Mouse (Mus musculus) kidney, embryonic 14.5 days (tissue): Measurements from ENCODE around the gene Usp30. TPM values are rescaled to one million over a fixed set of nuclear protein-coding genes. Genes with fewer than 3 reads are reported as not detected.

Experiments used
- ATAC-seq: fragments of 200-750 bp; cut with Nextera tagmentation; 2 replicates; pipeline ENCODE4 v1.8.0; 2017; ENCODE audit warnings: moderate number of reproducible peaks, mild to moderate bottlenecking, moderate TSS enrichment, moderate library complexity; ENCODE audit not compliant: low FRiP score, low TSS enrichment
- H3K27ac ChIP-seq: fragments of 300-500 bp; sonication (generic); 2 replicates; pipeline ENCODE4 v1.5.1; 2014; ENCODE audit warnings: low read depth, mild to moderate bottlenecking, low read length, moderate library complexity, mixed read lengths
- H3K27me3 ChIP-seq: fragments of 300-500 bp; sonication (generic); 2 replicates; pipeline ENCODE4 v1.6.1; 2014; ENCODE audit warnings: mild to moderate bottlenecking, low read length; ENCODE audit not compliant: control insufficient read depth, insufficient read depth
- H3K36me3 ChIP-seq: fragments of 300-500 bp; sonication (generic); 2 replicates; pipeline ENCODE4 v1.6.1; 2014; ENCODE audit warnings: low read length, mixed read lengths; ENCODE audit not compliant: control insufficient read depth, insufficient read depth
- H3K4me1 ChIP-seq: fragments of 300-500 bp; sonication (generic); 2 replicates; pipeline ENCODE4 v1.6.1; 2014; ENCODE audit warnings: low read length, mixed read lengths; ENCODE audit not compliant: control insufficient read depth, insufficient read depth
- H3K4me2 ChIP-seq: fragments of 300-500 bp; sonication (generic); replicated peaks from 2 replicates; pipeline ENCODE4 v1.6.1; 2014; ENCODE audit warnings: low read depth, mild to moderate bottlenecking, low read length
- H3K4me3 ChIP-seq: fragments of 300-500 bp; sonication (generic); 2 replicates; pipeline ENCODE4 v1.5.1; 2014; ENCODE audit warnings: mild to moderate bottlenecking, low read length
- H3K9ac ChIP-seq: fragments of 300-500 bp; sonication (generic); 2 replicates; pipeline ENCODE4 v1.6.1; 2014; ENCODE audit warnings: low read depth, mild to moderate bottlenecking, low read length, moderate library complexity
- H3K9me3 ChIP-seq: fragments of 300-500 bp; sonication (generic); 2 replicates; pipeline ENCODE4 v1.6.1; 2016; ENCODE audit warnings: low read length; ENCODE audit not compliant: control insufficient read depth
- WGBS: fragments of 180-500 bp; shearing (Covaris S2); extraction: QIAGEN DNeasy Blood & Tissue Kit; methylation state at CpG from one replicate; pipeline ENCODE4 v1.1.7; 2014; 5-methylcytosine and 5-hydroxymethylcytosine counted together
- polyA plus RNA-seq: library from polyadenylated mRNA; unstranded; fragments of >200 nt; fragmentation: Nextera tagmentation; extraction: Ambion mirVana; gene quantifications from 2 replicates; pipeline ENCODE4 v1.2.1, GENCODE M21; 2014

The Usp30 gene
- polyA plus RNA-seq, 1 experiment from 2014 or later, result 10.7 TPM

DNA sequence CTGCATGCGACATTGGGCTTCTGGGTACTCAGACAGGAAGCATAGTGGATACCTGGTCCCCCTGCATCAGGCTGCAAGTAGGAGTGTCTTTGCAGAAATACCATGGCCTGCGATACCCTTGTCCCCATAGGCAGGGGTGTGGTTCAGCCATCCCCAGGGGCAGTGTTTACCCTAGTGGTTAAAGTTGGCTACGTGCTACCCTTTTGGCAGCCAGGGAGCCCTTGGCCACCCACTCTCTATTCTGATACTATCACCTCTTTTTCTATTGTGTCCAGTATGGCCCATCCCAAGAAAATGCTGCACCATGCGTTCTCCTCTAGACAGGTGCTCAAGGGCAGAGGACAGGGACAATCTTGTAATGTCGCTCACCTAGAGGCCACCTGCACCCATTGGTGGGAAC is 89.5 kb downstream of the Usp30 start:
- no peaks in the 10 kb centered on the region for H3K4me1 ChIP-seq
- no peak overlapping the region for H3K4me2 ChIP-seq
- H3K27ac ChIP-seq, result no peak overlapping the region
- no peaks in the 10 kb centered on the region for H3K9me3 ChIP-seq
- no peak for ATAC-seq
- H3K36me3 ChIP-seq, result no peaks in the 10 kb centered on the region
- WGBS, result 82% methylated on average over 5 of the region's 5 CpGs
- no peaks in the 10 kb centered on the region for H3K27me3 ChIP-seq
- no peak overlapping the region for H3K4me3 ChIP-seq
- no peak overlapping the region for H3K9ac ChIP-seq

DNA sequence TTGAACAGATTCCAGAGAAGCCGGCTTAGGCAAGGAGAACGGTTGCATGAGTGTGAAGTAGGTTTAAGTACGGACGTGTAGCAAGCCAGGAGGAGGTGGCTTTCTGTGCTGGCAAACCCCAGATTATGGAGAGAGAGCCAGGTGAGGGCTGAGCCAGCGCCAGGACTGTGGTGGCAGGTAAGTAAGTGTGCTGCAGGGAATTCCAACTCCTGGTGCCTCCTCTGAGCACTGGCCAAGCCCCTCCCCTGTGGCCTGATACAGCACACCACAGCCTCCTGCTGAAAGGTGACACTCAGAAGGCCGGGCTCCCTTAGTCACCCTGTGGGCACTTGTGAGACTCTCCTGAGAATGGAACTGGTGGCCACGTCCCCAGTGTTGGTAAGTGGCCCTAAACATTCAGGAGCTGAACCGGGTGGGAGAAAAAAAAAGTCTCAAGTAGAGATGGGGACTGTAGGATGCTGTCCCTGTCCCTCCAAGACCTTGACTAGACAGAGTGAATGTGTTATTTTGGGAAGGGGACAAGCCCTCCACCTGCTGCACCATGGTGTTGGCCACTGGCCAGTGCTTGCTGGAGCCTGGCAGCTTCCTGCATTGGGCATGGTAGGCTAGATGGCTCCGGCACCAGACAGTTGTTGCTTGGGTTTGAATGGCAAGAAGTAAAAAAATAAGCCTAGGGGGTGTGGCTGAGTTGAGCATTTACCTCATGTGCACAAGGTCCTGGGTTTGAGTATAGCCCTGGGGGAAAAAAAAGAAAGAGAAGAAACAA is 90.1 kb downstream of the Usp30 start:
- Histone ChIP-seq H3K4me3 (no peak overlapping the region), H3K36me3 (no peaks in the 10 kb centered on the region), H3K9ac (no peak overlapping the region), H3K27ac (no peak overlapping the region), H3K9me3 (no peaks in the 10 kb centered on the region), H3K4me2 (no peak overlapping the region), H3K27me3 (no peaks in the 10 kb centered on the region), H3K4me1 (no peaks in the 10 kb centered on the region)
- no peak for ATAC-seq
- 56% methylated on average over 9 of the region's 9 CpGs for WGBS

DNA sequence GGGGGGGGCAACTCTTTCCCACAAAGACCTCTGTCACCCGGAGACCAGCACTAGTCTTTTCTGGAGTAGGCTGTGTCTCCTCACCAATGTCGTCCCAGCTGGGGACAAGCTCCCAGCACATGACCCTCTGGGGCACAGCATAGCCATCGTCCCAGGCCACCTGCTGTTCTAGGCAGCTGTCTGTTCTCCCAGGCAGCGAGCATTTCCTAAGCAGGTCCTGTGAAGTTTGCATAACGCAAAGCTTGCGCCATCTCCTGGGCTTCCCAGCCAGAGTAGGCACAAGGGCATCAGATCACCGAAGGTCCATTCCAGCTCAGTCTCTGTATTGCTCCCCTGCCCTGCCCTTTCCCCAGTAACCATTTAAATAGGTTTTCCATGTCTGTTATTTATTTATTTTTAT is 92.0 kb downstream of the Usp30 start:
- Histone ChIP-seq H3K4me3 (no peak overlapping the region), H3K9ac (no peak overlapping the region), H3K36me3 (no peaks in the 10 kb centered on the region), H3K27ac (no peak overlapping the region), H3K27me3 (no peaks in the 10 kb centered on the region), H3K9me3 (no peaks in the 10 kb centered on the region), H3K4me1 (no peaks in the 10 kb centered on the region), H3K4me2 (no peak overlapping the region)
- 58% methylated on average over 7 of the region's 7 CpGs for WGBS
- no peak for ATAC-seq

DNA sequence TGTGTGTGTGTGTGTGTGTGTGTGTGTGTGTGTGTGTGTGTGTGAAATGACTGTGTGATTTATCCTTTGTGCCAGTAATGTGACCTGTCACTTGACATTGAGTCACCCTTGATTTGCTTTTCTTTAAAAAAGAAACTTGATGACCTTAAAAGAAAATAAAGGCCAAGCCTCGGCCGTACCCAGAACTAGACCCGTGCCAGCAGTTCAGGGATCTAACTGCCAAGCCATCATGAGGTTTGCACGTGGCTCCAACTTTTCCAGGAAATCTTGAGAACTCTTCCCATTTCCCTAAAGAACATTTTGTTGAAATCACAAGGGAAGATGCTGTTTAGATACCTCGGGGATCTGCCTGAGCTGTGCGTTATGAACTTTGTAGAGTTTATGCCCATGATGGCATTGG is 96.2 kb downstream of the Usp30 start:
- Histone ChIP-seq H3K36me3 (no peaks in the 10 kb centered on the region), H3K4me2 (no peak overlapping the region), H3K27ac (no peak overlapping the region), H3K9me3 (no peaks in the 10 kb centered on the region), H3K4me1 (no peaks in the 10 kb centered on the region), H3K4me3 (no peak overlapping the region), H3K9ac (no peak overlapping the region), H3K27me3 (no peaks in the 10 kb centered on the region)
- ATAC-seq, result no peak
- WGBS, result 72% methylated on average over 6 of the region's 6 CpGs

DNA sequence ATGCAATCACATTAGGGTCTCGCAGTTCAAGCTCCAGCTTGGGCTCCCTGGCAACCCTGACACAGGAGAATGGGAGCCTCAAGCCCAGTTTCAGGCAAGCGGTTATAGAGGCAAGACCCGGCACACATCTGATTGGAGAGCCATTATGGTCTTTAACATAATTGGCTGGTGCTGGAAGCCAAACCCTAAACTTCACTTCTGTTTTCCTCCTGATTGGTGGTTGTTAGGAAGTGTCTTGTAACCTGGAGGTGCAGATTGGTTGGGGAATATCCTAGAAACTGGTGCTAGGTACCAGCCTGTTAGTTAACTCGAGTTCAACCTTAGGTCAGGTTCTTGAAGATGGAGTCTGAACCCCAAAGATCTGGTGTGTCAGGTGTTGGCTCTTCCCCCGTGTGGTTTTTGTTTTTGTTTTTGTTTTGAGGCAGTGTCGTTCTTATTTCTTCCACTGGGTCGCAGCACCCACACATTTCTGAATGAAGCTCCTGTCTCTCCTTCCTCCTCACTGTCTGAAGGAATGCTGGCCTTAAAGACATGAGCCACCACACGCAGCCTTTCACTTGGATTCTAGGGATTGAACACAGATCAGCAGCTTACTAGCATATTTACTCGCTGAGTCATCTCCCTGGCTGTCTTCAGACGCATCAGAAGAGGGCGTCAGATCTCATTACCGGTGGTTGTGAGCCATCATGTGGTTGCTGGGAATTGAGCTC is 97.0 kb downstream of the Usp30 start:
- Histone ChIP-seq H3K4me2 (no peak overlapping the region), H3K27ac (no peak overlapping the region), H3K4me1 (no peaks in the 10 kb centered on the region), H3K9me3 (no peaks in the 10 kb centered on the region), H3K9ac (no peak overlapping the region), H3K4me3 (no peak overlapping the region), H3K27me3 (no peaks in the 10 kb centered on the region), H3K36me3 (no peaks in the 10 kb centered on the region)
- no peak for ATAC-seq
- 61% methylated on average over 12 of the region's 12 CpGs for WGBS

DNA sequence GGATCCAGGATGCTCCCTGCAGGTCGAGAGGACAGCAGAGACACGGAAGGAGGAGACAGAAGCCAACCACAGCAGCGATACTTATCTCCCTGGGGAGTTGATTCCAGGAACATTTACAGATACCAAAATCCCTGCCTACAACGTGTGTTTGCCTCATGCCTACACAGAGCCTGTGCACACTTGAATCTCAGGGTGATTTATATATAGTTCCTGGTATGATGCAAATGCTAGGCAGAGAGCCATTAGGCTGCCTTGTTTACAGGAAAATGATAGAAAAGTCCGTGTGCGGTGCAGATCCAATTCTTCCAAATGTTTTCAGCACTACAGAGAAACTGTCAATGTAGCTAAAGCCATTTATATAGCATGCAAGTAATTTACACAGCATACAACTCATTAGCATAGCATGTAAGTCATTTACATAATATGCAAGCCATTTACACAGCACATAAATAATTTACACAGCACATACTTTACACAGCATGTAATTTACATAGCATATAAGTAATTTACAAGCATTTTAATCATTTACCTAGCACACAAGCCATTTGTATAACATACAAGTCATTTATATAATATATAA is 97.9 kb downstream of the Usp30 start:
- Histone ChIP-seq H3K27ac (no peak overlapping the region), H3K4me3 (no peak overlapping the region), H3K9me3 (no peaks in the 10 kb centered on the region), H3K4me2 (no peak overlapping the region), H3K36me3 (no peaks in the 10 kb centered on the region), H3K27me3 (no peaks in the 10 kb centered on the region), H3K4me1 (no peaks in the 10 kb centered on the region), H3K9ac (no peak overlapping the region)
- ATAC-seq, result no peak
- 75% methylated on average over 6 of the region's 6 CpGs for WGBS

DNA sequence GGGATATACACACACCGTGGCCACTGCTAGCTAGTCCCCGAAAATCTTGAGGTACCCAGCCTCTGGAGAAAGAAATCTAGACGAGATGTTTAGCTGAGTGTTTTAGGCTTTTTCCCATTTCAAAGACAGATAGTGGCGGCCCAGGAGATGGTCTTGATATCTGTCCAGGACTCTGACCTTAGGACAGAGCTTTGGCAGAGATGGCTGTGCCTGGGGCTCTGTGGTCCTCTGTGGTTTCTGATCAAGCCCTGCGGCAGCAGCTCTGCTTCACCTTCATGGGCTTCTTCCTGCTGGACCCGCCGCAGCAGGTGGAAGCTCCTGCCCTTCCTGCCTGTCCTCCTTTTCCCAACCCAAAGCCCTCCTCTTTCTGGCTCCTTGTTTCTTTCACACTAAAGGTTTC is 105.1 kb downstream of the Usp30 start:
- 80% methylated on average over 7 of the region's 7 CpGs for WGBS

DNA sequence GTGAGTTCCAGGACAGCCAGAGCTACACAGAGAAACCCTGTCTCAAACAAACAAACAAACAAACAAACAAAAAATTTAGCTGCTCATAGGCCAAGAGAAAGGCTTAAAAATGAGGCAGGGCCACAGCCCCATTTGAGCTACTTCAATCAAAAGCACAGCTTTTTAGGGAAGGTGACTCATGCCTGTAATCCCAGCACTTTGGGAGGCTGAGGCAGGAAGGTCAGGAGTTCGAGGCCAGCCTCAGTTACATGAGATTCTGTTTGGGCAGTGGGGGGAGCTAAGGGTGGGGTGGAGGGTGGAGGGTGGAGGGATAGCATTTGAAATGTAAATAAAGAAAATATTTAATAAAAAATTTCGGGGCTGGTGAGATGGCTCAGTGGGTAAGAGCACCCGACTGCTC is 107.7 kb downstream of the Usp30 start:
- Histone ChIP-seq H3K4me3 (no peak overlapping the region), H3K4me2 (no peak overlapping the region), H3K36me3 (no peaks in the 10 kb centered on the region), H3K27me3 (no peaks in the 10 kb centered on the region), H3K9me3 (no peaks in the 10 kb centered on the region), H3K4me1 (0 out of 2 replicates have a peak, but pooled peaks cover 4% of the 10 kb centered on the region), H3K27ac (no peak overlapping the region), H3K9ac (no peak overlapping the region)
- 96% methylated on average over 3 of the region's 3 CpGs for WGBS
- ATAC-seq, result no peak

More for the DNA sequence above, 105.1 kb downstream of the Usp30 start:
- Histone ChIP-seq H3K4me3 (no peak overlapping the region), H3K9ac (no peak overlapping the region), H3K4me1 (0 out of 2 replicates have a peak, but pooled peaks cover 4% of the 10 kb centered on the region), H3K27me3 (no peaks in the 10 kb centered on the region), H3K27ac (no peak overlapping the region), H3K4me2 (no peak overlapping the region), H3K36me3 (no peaks in the 10 kb centered on the region), H3K9me3 (no peaks in the 10 kb centered on the region)
- ATAC-seq, result no peak

DNA sequence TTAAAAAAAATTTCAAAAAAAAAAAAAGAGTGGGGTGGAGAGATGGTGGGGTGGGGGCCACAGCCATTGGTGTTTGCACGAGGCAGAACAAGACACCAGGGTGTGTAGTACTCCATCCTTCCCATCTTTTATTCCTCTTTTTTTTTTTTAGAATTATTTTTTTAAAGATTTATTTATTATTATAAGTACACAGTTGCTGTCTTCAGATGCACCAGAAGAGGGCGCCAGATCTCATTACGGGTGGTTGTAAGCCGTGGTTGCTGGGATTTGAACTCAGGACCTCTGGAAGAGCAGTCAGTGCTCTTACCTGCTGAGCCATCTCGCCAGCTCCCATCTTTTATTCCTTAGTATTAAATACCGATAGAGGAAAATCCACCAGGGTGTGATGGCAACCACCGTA is 108.2 kb downstream of the Usp30 start:
- H3K27ac ChIP-seq, result no peak overlapping the region
- H3K27me3 ChIP-seq, result no peaks in the 10 kb centered on the region
- ATAC-seq, result no peak
- no peaks in the 10 kb centered on the region for H3K9me3 ChIP-seq
- H3K4me1 ChIP-seq, result 0 out of 2 replicates have a peak, but pooled peaks cover 4% of the 10 kb centered on the region
- no peak overlapping the region for H3K4me3 ChIP-seq
- no peak overlapping the region for H3K9ac ChIP-seq
- WGBS, result 72% methylated on average over 7 of the region's 7 CpGs
- H3K4me2 ChIP-seq, result no peak overlapping the region
- no peaks in the 10 kb centered on the region for H3K36me3 ChIP-seq
